Comparison of ENCODE assay signal across 23 mouse cellular contexts in genomic region chr6:113651626-113652025, GRCm38 (mm10). TPM values are rescaled to one million over a fixed set of nuclear protein-coding genes. Genes with fewer than 3 reads are reported as not detected.
DNase-seq lines count a peak whose midpoint lies in the region; ATAC-seq and TF ChIP-seq lines count a peak whose summit lies in the region.
"Had no signal": no experiment of that assay in that cellular context is flagged by ENCODE, and none has a peak within 500 bp of the region (broad histone marks: within the 10 kb centered on the region; RNA-seq: fewer than 3 reads in every experiment).

No protein-coding gene starts in this region.

- 54% methylated on average over 3 of the region's 3 CpGs for WGBS in kidney, adult 2 months
- 42% methylated on average over 3 of the region's 3 CpGs for WGBS in liver, adult 2 months
- 26% methylated on average over 3 of the region's 3 CpGs for WGBS in small intestine, adult 2 months

- peaks cover 32% of the 10 kb centered on the region; the same call in 1 of the 2 replicates for H3K79me2 ChIP-seq in liver, adult 2 months (ENCODE audit: control insufficient read depth, insufficient read depth, low read length)

- no peaks in the 10 kb centered on the region for H3K27me3 ChIP-seq in kidney, adult 2 months (replicated peaks; ENCODE audit: control insufficient read depth, insufficient read depth, low read length)
- H3K27me3 ChIP-seq in liver, adult 2 months (ENCODE audit: control insufficient read depth, insufficient read depth, low read length): no peaks in the 10 kb centered on the region
- no peaks in the 10 kb centered on the region for H3K27me3 ChIP-seq in small intestine, adult 2 months (ENCODE audit: control insufficient read depth, insufficient read depth, low read length)
- H3K27me3 ChIP-seq: forebrain, embryonic 13.5 days; heart, embryonic 12.5 days; limb, embryonic 13.5 days had no signal

- TF ChIP-seq POLR2A in kidney, adult 2 months (IDR thresholded peaks at IDR 0.05; ENCODE audit: low read depth, low read length): no peak
- TF ChIP-seq POLR2A in liver, adult 2 months (IDR thresholded peaks at IDR 0.05; ENCODE audit: extremely low read depth, insufficient read depth, low read length): no peak
- no peak for TF ChIP-seq POLR2A in small intestine, adult 2 months (IDR thresholded peaks at IDR 0.05; ENCODE audit: low read depth, low read length)

- H3K9ac ChIP-seq in liver, adult 2 months (ENCODE audit: low read depth, low read length): no peak overlapping the region
- H3K9ac ChIP-seq: forebrain, embryonic 13.5 days; heart, embryonic 12.5 days; hindbrain, embryonic 14.5 days; limb, embryonic 13.5 days had no signal

- peaks cover 14% of the 10 kb centered on the region; the same call in 1 of the 2 replicates for H3K4me1 ChIP-seq in kidney, adult 2 months (ENCODE audit: control insufficient read depth, insufficient read depth, low read length)
- H3K4me1 ChIP-seq in liver, adult 2 months (ENCODE audit: control insufficient read depth, insufficient read depth, low read length): peaks cover 36% of the 10 kb centered on the region
- H3K4me1 ChIP-seq in small intestine, adult 2 months (ENCODE audit: control insufficient read depth, insufficient read depth, insufficient read length, low read length): peaks cover 43% of the 10 kb centered on the region; the same call in 1 of the 2 replicates
- H3K4me1 ChIP-seq: forebrain, embryonic 13.5 days; limb, embryonic 13.5 days had no signal

- H3K4me3 ChIP-seq in kidney, adult 2 months (ENCODE audit: insufficient read depth, low read depth, low read length): no peak overlapping the region
- H3K4me3 ChIP-seq in liver, adult 2 months (ENCODE audit: insufficient read depth, low read depth, low read length): no peak overlapping the region
- H3K4me3 ChIP-seq in small intestine, adult 2 months (ENCODE audit: low read depth, low read length): no peak overlapping the region
- H3K4me3 ChIP-seq: forebrain, embryonic 13.5 days; heart, embryonic 12.5 days; limb, embryonic 13.5 days; megakaryocyte, embryonic 14.5 days had no signal

- no peak for TF ChIP-seq CTCF in kidney, adult 2 months (conservative IDR thresholded peaks at IDR 0.05; ENCODE audit: insufficient read depth, insufficient read length, low read depth, low read length)
- TF ChIP-seq CTCF in liver, adult 2 months (IDR thresholded peaks at IDR 0.05; ENCODE audit: low read depth, low read length): no peak
- TF ChIP-seq CTCF in small intestine, adult 2 months (IDR thresholded peaks at IDR 0.05; ENCODE audit: extremely low read depth, insufficient read length, insufficient replicate concordance, low read depth, low read length): no peak

- peak; percentile 54 for DNase-seq in kidney, adult 2 months
- no peak for DNase-seq in kidney, adult 18-20 months
- peak; percentile 53 for DNase-seq in c-Kit-positive CD71-positive TER-119-positive erythroid progenitor cells, embryonic 14.5 days (ENCODE audit: low spot score)
- peak; percentile 54 for DNase-seq in liver, adult 2 months (ENCODE audit: extremely low read depth, low read depth, low spot score)
- DNase-seq in cerebellum, adult 9-11 months: no peak
- DNase-seq in frontal cortex, postnatal 14 days (ENCODE audit: low spot score in 2 of 2): no peak
- DNase-seq: adrenal gland, postnatal 36 days; cerebellum, postnatal 25 days; lung, postnatal 10 days; right cerebral cortex, adult 18-20 months; thymus, postnatal 36 days had no signal

- no peak for ATAC-seq in activated CD4-positive, CD25-positive, alpha-beta regulatory T cell, adult 4 months
- ATAC-seq: forebrain, embryonic 13.5 days had no signal

- H3K27ac ChIP-seq in kidney, adult 2 months (ENCODE audit: insufficient read depth, low read depth, low read length): peak overlapping the region; percentile 58; the same call in 1 of the 2 replicates
- H3K27ac ChIP-seq in liver, adult 2 months (replicated peaks; ENCODE audit: insufficient read depth, low read depth, low read length): peak overlapping the region; percentile 4; the same call in 1 of the 2 replicates
- peak overlapping the region; percentile 93 for H3K27ac ChIP-seq in small intestine, adult 2 months (ENCODE audit: insufficient read depth, low read depth, low read length)
- H3K27ac ChIP-seq: forebrain, embryonic 13.5 days; hindbrain, embryonic 14.5 days; limb, embryonic 13.5 days had no signal

- no peaks in the 10 kb centered on the region for H3K36me3 ChIP-seq in kidney, adult 2 months (ENCODE audit: control insufficient read depth, insufficient read depth, low read length)
- peaks cover 12% of the 10 kb centered on the region; the same call in 1 of the 2 replicates for H3K36me3 ChIP-seq in liver, adult 2 months (ENCODE audit: control insufficient read depth, insufficient read depth, low read length)
- H3K36me3 ChIP-seq in small intestine, adult 2 months (ENCODE audit: control insufficient read depth, insufficient read depth, low read length): peaks cover 45% of the 10 kb centered on the region
- H3K36me3 ChIP-seq: heart, embryonic 12.5 days; limb, embryonic 13.5 days had no signal

RNA-seq across cellular contexts. Expression of gene Irak2, which starts 13.4 kb away (rescaled TPM):
- 53.8 and 67.1 TPM in 2 replicates for polyA plus RNA-seq in kidney, adult 2 months (2012; rRNA removed)
- total RNA-seq in liver, adult 2 months (2014; rRNA removed): 18.2 and 20.7 TPM in 2 replicates
- polyA plus RNA-seq in liver, adult 2 months (2012; rRNA removed): 30.8 and 36.1 TPM in 2 replicates
- polyA plus RNA-seq in small intestine, adult 2 months (2012; rRNA removed): 35.4 and 97.6 TPM in 2 replicates
- 10 to 100 TPM; 21.9 to 29.8 TPM for polyA plus RNA-seq in activated CD4-positive, CD25-positive, alpha-beta regulatory T cell, adult 4 months (2017; shearing (Covaris generic))

RNA-seq across cellular contexts. Expression of gene Vhl, which starts 27.9 kb away (rescaled TPM):
- polyA plus RNA-seq in kidney, adult 2 months (2012; rRNA removed): 19.0 and 24.6 TPM in 2 replicates
- 7.2 and 9.1 TPM in 2 replicates for total RNA-seq in liver, adult 2 months (2014; rRNA removed)
- polyA plus RNA-seq in liver, adult 2 months (2012; rRNA removed): 12.1 and 14.0 TPM in 2 replicates
- 6.0 and 7.8 TPM in 2 replicates for polyA plus RNA-seq in small intestine, adult 2 months (2012; rRNA removed)
- 10 to 100 TPM in 1 of 2 experiments, 1 to 10 TPM in 1; 7.1 to 14.5 TPM for polyA plus RNA-seq in activated CD4-positive, CD25-positive, alpha-beta regulatory T cell, adult 4 months (2017; shearing (Covaris generic))

RNA-seq across cellular contexts. Expression of gene Tatdn2, which starts 45.2 kb away (rescaled TPM):
- polyA plus RNA-seq in kidney, adult 2 months (2012; rRNA removed): 32.9 and 35.5 TPM in 2 replicates
- 15.0 and 19.9 TPM in 2 replicates for total RNA-seq in liver, adult 2 months (2014; rRNA removed)
- polyA plus RNA-seq in liver, adult 2 months (2012; rRNA removed): 15.6 and 16.7 TPM in 2 replicates
- polyA plus RNA-seq in small intestine, adult 2 months (2012; rRNA removed): 11.3 and 16.6 TPM in 2 replicates
- polyA plus RNA-seq in activated CD4-positive, CD25-positive, alpha-beta regulatory T cell, adult 4 months (2017; shearing (Covaris generic)): 1 to 10 TPM; 1.0 to 5.0 TPM

RNA-seq across cellular contexts. Expression of gene Brk1, which starts 47.1 kb away (rescaled TPM):
- 171 and 216 TPM in 2 replicates for polyA plus RNA-seq in kidney, adult 2 months (2012; rRNA removed)
- 70.3 and 76.0 TPM in 2 replicates for total RNA-seq in liver, adult 2 months (2014; rRNA removed)
- 75.9 and 80.3 TPM in 2 replicates for polyA plus RNA-seq in liver, adult 2 months (2012; rRNA removed)
- 36.4 and 71.2 TPM in 2 replicates for polyA plus RNA-seq in small intestine, adult 2 months (2012; rRNA removed)
- 100 to 1,000 TPM; 275 to 326 TPM for polyA plus RNA-seq in activated CD4-positive, CD25-positive, alpha-beta regulatory T cell, adult 4 months (2017; shearing (Covaris generic))

RNA-seq across cellular contexts. Expression of gene Fancd2os, which starts 51.1 kb away (rescaled TPM):
- 0.54 and 1.3 TPM in 2 replicates for polyA plus RNA-seq in kidney, adult 2 months (2012; rRNA removed)
- not detected in 2 replicates for total RNA-seq in liver, adult 2 months (2014; rRNA removed)
- polyA plus RNA-seq in liver, adult 2 months (2012; rRNA removed): not detected in 2 replicates
- not detected in 2 replicates for polyA plus RNA-seq in small intestine, adult 2 months (2012; rRNA removed)
- not detected for polyA plus RNA-seq in activated CD4-positive, CD25-positive, alpha-beta regulatory T cell, adult 4 months (2017; shearing (Covaris generic))
- total RNA-seq: gastrocnemius, postnatal 4 days; heart, postnatal 25 days; midbrain, postnatal 0 days had no signal
- polyA plus RNA-seq: forebrain, embryonic 13.5 days; heart, embryonic 12.5 days; hindbrain, embryonic 14.5 days; limb, embryonic 13.5 days; neural tube, embryonic 11.5 days; spleen, adult 2 months had no signal

Comparison
In these comparisons a context has a peak if more than half of its experiments do, and no peak if none do; other contexts are left out.
1. DNase-seq: peak in kidney, adult 2 months (single experiment), c-Kit-positive CD71-positive TER-119-positive erythroid progenitor cells, embryonic 14.5 days (single experiment) and liver, adult 2 months (single experiment); none in kidney, adult 18-20 months (single experiment), cerebellum, adult 9-11 months (single experiment) and frontal cortex, postnatal 14 days (0 of 2).
2. H3K27ac ChIP-seq: peak in every context shown above with its lines; median percentile 93 in small intestine, adult 2 months; 58 in kidney, adult 2 months; 4 in liver, adult 2 months.